Mouse (Mus musculus): ENCODE results near the gene 2210017I01Rik. TPM values are rescaled to one million over a fixed set of nuclear protein-coding genes. Genes with fewer than 3 reads are reported as not detected.

The 2210017I01Rik gene
- total RNA-seq, 1 experiment from 2014 or later = not detected

DNA sequence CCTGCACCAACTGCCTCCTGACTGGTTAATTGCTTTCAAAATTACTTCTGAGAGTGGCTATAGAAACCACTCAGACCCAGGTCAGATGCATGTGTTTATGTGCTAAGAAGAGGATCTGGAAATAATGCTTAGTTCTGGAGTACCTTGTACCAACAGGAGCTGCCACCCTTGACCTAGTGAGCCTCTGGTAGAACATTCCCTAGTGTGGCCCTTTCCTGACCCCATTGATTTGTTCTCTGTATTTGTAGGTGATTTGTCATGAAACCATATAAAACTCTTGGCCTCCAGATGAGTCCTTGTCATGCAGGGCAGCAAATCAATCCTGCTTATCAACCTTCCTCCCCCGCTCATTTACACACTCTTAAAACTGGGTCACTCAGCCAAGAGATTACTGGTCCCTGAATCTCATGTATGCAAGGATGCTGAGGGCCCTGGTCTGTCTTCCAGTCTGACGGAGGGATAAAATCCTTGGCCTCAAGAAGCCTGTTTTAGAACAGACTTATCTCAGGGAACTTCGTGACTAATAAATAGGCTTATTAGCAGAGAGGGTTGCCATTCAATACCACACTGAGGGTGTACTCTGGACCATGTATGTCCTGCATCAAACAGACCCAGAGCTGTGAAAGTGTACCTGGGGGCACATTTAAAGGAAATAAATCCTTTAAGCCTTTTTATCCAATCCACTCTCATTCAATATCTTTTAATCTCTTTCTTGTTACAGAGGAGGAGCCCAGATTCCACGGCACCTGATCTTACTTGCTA is 28.5 kb downstream of the 2210017I01Rik start:
- no peak for ATAC-seq (replicated peaks in 1 of 2; ENCODE audit: insufficient read depth in 1 of 2, low FRiP score in 2 of 2, low TSS enrichment in 1 of 2, low read depth in 1 of 2, poor library complexity in 2 of 2, severe bottlenecking in 2 of 2)

- no peak for ATAC-seq (replicated peaks in 1 of 2; ENCODE audit: insufficient read depth in 1 of 2, low FRiP score in 2 of 2, low TSS enrichment in 1 of 2, low read depth in 1 of 2, poor library complexity in 2 of 2, severe bottlenecking in 2 of 2)
Measured at GRCm38 (mm10) chr3:92573449-92574041, 33.7 kb downstream of the 2210017I01Rik start, which contains the start of gene Ivl. Gene Ivl (minus strand): TSS chr3:92573735.

- ATAC-seq (replicated peaks in 1 of 2; ENCODE audit: insufficient read depth in 1 of 2, low FRiP score in 2 of 2, low TSS enrichment in 1 of 2, low read depth in 1 of 2, poor library complexity in 2 of 2, severe bottlenecking in 2 of 2) = no peak
Measured at GRCm38 (mm10) chr3:92572514-92573155, 34.7 kb downstream of the 2210017I01Rik start.

DNA sequence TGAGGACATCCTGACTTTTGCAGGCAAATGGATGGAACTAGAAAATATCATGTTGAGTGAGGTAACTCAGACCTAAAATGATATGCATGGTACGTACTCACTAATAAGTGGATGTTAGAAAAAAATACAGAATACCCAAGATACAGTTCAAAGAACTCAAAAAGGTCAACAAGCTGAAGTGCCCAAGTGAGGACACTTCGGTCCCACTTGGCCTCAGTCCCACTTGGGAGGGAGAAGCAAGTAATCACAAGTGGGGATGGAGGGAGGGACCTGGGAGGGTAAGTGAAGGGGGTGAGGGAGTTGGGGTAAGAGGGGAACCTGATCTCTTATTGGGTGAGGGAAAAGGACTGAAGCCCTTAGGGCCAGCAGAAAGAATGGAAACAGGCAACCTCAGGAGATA is 38.5 kb downstream of the 2210017I01Rik start:
- no peak for ATAC-seq (replicated peaks in 1 of 2; ENCODE audit: insufficient read depth in 1 of 2, low FRiP score in 2 of 2, low TSS enrichment in 1 of 2, low read depth in 1 of 2, poor library complexity in 2 of 2, severe bottlenecking in 2 of 2)

GRCm38 (mm10) chr3:92565418-92565817 is 41.9 kb downstream of the 2210017I01Rik start:
- ATAC-seq (replicated peaks in 1 of 2; ENCODE audit: insufficient read depth in 1 of 2, low FRiP score in 2 of 2, low TSS enrichment in 1 of 2, low read depth in 1 of 2, poor library complexity in 2 of 2, severe bottlenecking in 2 of 2) = no peak

Other genes starting within 250 kb of the 2210017I01Rik start
- not detected in 2 replicates for gene Sprr2f, start 242.3 kb downstream of the 2210017I01Rik start, total RNA-seq (2017)
- not detected in 2 replicates for gene Sprr2h, start 221.8 kb downstream of the 2210017I01Rik start, total RNA-seq (2017)
- gene Sprr2i, start 199.5 kb downstream of the 2210017I01Rik start, total RNA-seq (2017) = not detected in 2 replicates
- gene Sprr2j-ps, start 189.4 kb downstream of the 2210017I01Rik start, total RNA-seq (2017) = not detected in 2 replicates
- 1.0 and 1.6 TPM in 2 replicates for gene Gm9774, start 178.1 kb downstream of the 2210017I01Rik start, total RNA-seq (2017)
- gene Sprr2k, start 174.9 kb downstream of the 2210017I01Rik start, total RNA-seq (2017) = not detected in 2 replicates
- gene Sprr1b, start 168.7 kb downstream of the 2210017I01Rik start, total RNA-seq (2017) = not detected in 2 replicates
- not detected in 2 replicates for gene Sprr3, start 148.8 kb downstream of the 2210017I01Rik start, total RNA-seq (2017)
- gene Sprr1a, start 121.6 kb downstream of the 2210017I01Rik start, total RNA-seq (2017) = not detected in 2 replicates
- gene Sprr4, start 107.0 kb downstream of the 2210017I01Rik start, total RNA-seq (2017) = not detected in 2 replicates
- gene 2310046K23Rik, start 73.0 kb downstream of the 2210017I01Rik start, total RNA-seq (2017) = not detected in 2 replicates
- gene Ivl, start 33.8 kb downstream of the 2210017I01Rik start, total RNA-seq (2017) = not detected in 2 replicates
- not detected in 2 replicates for gene Smcp, start 18.5 kb downstream of the 2210017I01Rik start, total RNA-seq (2017)
- gene Lce6a, start 14.2 kb upstream of the 2210017I01Rik start, total RNA-seq (2017) = not detected in 2 replicates
- not detected in 2 replicates for gene Lce1a1, start 40.8 kb upstream of the 2210017I01Rik start, total RNA-seq (2017)
- gene Lce1b, start 49.4 kb upstream of the 2210017I01Rik start, total RNA-seq (2017) = not detected in 2 replicates
- not detected in 2 replicates for gene Lce1a2, start 62.8 kb upstream of the 2210017I01Rik start, total RNA-seq (2017)
- gene Lce1c, start 71.8 kb upstream of the 2210017I01Rik start, total RNA-seq (2017) = not detected in 2 replicates
- not detected in 2 replicates for gene Lce1d, start 79.7 kb upstream of the 2210017I01Rik start, total RNA-seq (2017)
- not detected in 2 replicates for gene Lce1e, start 101.6 kb upstream of the 2210017I01Rik start, total RNA-seq (2017)
- not detected in 2 replicates for gene Lce1f, start 112.9 kb upstream of the 2210017I01Rik start, total RNA-seq (2017)
- gene Gm38119, start 131.6 kb upstream of the 2210017I01Rik start, total RNA-seq (2017) = not detected in 2 replicates
- not detected in 2 replicates for gene Lce1g, start 144.8 kb upstream of the 2210017I01Rik start, total RNA-seq (2017)
- not detected in 2 replicates for gene Lce1h, start 157.6 kb upstream of the 2210017I01Rik start, total RNA-seq (2017)
- not detected in 2 replicates for gene Lce1i, start 171.4 kb upstream of the 2210017I01Rik start, total RNA-seq (2017)
- gene Lce1j, start 183.0 kb upstream of the 2210017I01Rik start, total RNA-seq (2017) = not detected in 2 replicates
- not detected in 2 replicates for gene Lce1k, start 200.4 kb upstream of the 2210017I01Rik start, total RNA-seq (2017)
- gene Kprp, start 219.8 kb upstream of the 2210017I01Rik start, total RNA-seq (2017) = not detected in 2 replicates
- gene Lce1l, start 243.8 kb upstream of the 2210017I01Rik start, total RNA-seq (2017) = not detected in 2 replicates

Measured in hematopoietic stem cell, adult 5-6 weeks (primary cell).